Mouse (Mus musculus): Measurements from ENCODE around the gene Ssbp3.

GRCm38 (mm10) chr4:107094484-107095187, 184.1 kb downstream of the Ssbp3 start:
- TF ChIP-seq CTCF (IDR thresholded peaks at IDR 0.05; ENCODE audit: extremely low read depth, insufficient read depth, insufficient read length, insufficient replicate concordance) (no peak), POLR2A (IDR thresholded peaks at IDR 0.05; ENCODE audit: low read depth, low read length) (no peak)

Measured in spleen, adult 2 months (tissue).